Comparison of ENCODE assay signal across 23 mouse cellular contexts in genomic region chr7:136888161-136888560, GRCm38 (mm10). TPM values are rescaled to one million over a fixed set of nuclear protein-coding genes. Genes with fewer than 3 reads are reported as not detected.
"Had no signal": no experiment of that assay in that cellular context is flagged by ENCODE, and none has a peak within 500 bp of the region (broad histone marks: within the 10 kb centered on the region; RNA-seq: fewer than 3 reads in every experiment).

No protein-coding gene starts in this region.

- H3K27ac ChIP-seq: kidney, embryonic 15.5 days; limb, embryonic 12.5 days; limb, embryonic 15.5 days; liver, embryonic 14.5 days; macrophage; midbrain, embryonic 13.5 days; neural tube, embryonic 13.5 days had no signal

- H3K9ac ChIP-seq: kidney, embryonic 15.5 days; limb, embryonic 12.5 days; limb, embryonic 15.5 days; liver, embryonic 14.5 days; liver, postnatal 0 days; lung, embryonic 14.5 days; midbrain, embryonic 13.5 days; neural tube, embryonic 13.5 days had no signal

- H3K4me3 ChIP-seq: kidney, embryonic 15.5 days; limb, embryonic 12.5 days; limb, embryonic 15.5 days; midbrain, embryonic 13.5 days; myocyte; neural tube, embryonic 13.5 days had no signal

- H3K4me2 ChIP-seq: kidney, embryonic 15.5 days; limb, embryonic 12.5 days; limb, embryonic 15.5 days; liver, embryonic 11.5 days; lung, embryonic 14.5 days; midbrain, embryonic 13.5 days; neural tube, embryonic 13.5 days had no signal

- ATAC-seq: inflammation-experienced regulatory T-cells, adult 6 months; liver, postnatal 0 days; lung, postnatal 0 days; midbrain, embryonic 13.5 days had no signal

- H3K36me3 ChIP-seq: kidney, embryonic 15.5 days; limb, embryonic 12.5 days; limb, embryonic 15.5 days; midbrain, embryonic 13.5 days; neural tube, embryonic 13.5 days had no signal

- DNase-seq: kidney, adult 11 months; kidney, adult 8-10 months; kidney, postnatal 10 days; kidney, postnatal 36 days; liver, postnatal 0 days; lung, embryonic 14.5 days; right cerebral cortex, adult 18-20 months; right cerebral cortex, postnatal 14 days; right cerebral cortex, postnatal 4 days; thymus, adult 18-20 months; thymus, postnatal 36 days had no signal

- H3K4me1 ChIP-seq: kidney, embryonic 15.5 days; limb, embryonic 12.5 days; limb, embryonic 15.5 days; midbrain, embryonic 13.5 days; neural tube, embryonic 13.5 days had no signal

- H3K27me3 ChIP-seq: limb, embryonic 15.5 days; midbrain, embryonic 13.5 days; neural tube, embryonic 13.5 days had no signal

- H3K9me3 ChIP-seq: kidney, embryonic 15.5 days; limb, embryonic 12.5 days; limb, embryonic 15.5 days; midbrain, embryonic 13.5 days; neural tube, embryonic 13.5 days had no signal

RNA-seq across cellular contexts. Expression of gene Mgmt, which starts 6.3 kb away (rescaled TPM):
- total RNA-seq: monocyte, adult 5-6 weeks had no signal
